Mouse (Mus musculus): ENCODE data around the gene Cyp39a1.

DNA sequence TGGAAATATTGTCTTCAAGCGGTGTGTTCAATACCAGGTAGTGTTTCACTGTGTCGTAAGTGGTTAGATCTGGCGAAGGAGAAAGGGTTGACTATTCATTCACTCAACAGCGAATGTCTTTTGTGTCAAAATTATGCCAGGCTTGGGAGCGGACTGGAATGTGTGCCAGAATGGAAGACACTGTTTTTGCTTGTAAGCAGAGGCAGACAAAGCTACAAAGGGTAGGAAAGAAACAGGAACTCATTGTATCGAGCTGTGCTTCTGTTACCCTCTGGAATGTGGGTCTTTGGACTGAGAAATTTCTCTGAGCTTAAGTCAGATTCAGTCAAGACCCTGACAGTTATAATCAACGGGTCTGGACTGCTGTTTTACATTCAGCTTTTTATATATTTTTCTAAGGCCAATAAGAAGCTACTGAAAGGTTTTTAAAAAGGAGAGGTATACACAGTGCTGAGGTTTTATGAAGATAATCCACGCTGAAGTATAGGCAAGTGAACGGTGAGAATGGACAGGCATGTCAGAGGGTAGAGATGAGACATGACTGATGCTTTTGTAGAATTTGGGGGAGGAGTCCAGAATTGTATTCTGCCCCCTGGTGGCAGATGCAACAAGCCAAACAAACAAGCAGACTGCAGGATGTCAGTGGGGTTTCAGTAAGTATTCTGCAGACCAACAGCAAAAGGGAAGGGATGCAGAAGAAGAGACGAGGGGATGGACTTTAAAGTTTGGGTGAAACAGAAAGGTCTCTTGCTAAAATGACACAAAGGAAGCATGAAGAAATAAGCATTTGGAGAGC lies 17.4 kb upstream of the Cyp39a1 start:
- TF ChIP-seq CTCF (IDR thresholded peaks at IDR 0.05; ENCODE audit: control insufficient read depth, insufficient read depth, insufficient read length) (no peak), MYOG (IDR thresholded peaks at IDR 0.05; ENCODE audit: control insufficient read depth, extremely low read depth, insufficient read length) (no peak), USF1 (IDR thresholded peaks at IDR 0.05; ENCODE audit: low read depth) (no peak), CEBPB (IDR thresholded peaks at IDR 0.05; ENCODE audit: low read depth) (no peak), MAX (IDR thresholded peaks at IDR 0.05) (no peak), MYOD1 (IDR thresholded peaks at IDR 0.05; ENCODE audit: control insufficient read depth, insufficient read length, low read depth) (no peak)

Data from C2C12 (cell line).